Mouse (Mus musculus) bone marrow macrophage, adult 2 months (primary cell): ENCODE data around the gene Phf21a. TPM values are rescaled to one million over a fixed set of nuclear protein-coding genes. Genes with fewer than 3 reads are reported as not detected.

Source experiments
- H3K27ac ChIP-seq: 2 replicates; pipeline ENCODE4 v1.5.1; 2012; ENCODE audit warnings: low read depth, low read length; ENCODE audit not compliant: insufficient read depth
- H3K4me1 ChIP-seq: 2 replicates; pipeline ENCODE4 v1.6.1; 2012; ENCODE audit warnings: low read length; ENCODE audit not compliant: control insufficient read depth, insufficient read depth
- H3K4me3 ChIP-seq: 2 replicates; pipeline ENCODE4 v1.5.1; 2012; ENCODE audit warnings: mild to moderate bottlenecking, low read length, moderate library complexity; ENCODE audit not compliant: insufficient read depth
- CTCF ChIP-seq: IDR thresholded peaks from 2 replicates; pipeline ENCODE4 v1.5.1; 2012; ENCODE audit warnings: low read depth, mild to moderate bottlenecking, low read length, moderate library complexity
- POLR2A ChIP-seq: IDR thresholded peaks from 2 replicates; pipeline ENCODE4 v1.6.1; 2012; ENCODE audit warnings: mild to moderate bottlenecking, low read depth, low read length, borderline replicate concordance
- polyA plus RNA-seq: library from polyadenylated mRNA; stranded (reverse); fragments of >200 nt; gene quantifications from 2 replicates; pipeline ENCODE4 v1.2.4, GENCODE M21; 2012; ENCODE audit not compliant: missing spikeins, insufficient read depth, insufficient read length

Phf21a gene
- polyA plus RNA-seq, 1 experiment = 81.5 TPM

GRCm38 (mm10) chr2:92384101-92384500 is 291.2 kb downstream of the Phf21a start:
- H3K4me3 ChIP-seq = no peak overlapping the region
- H3K27ac ChIP-seq = no peak overlapping the region
- peaks cover 15% of the 10 kb centered on the region for H3K4me1 ChIP-seq
- TF ChIP-seq CTCF = no peak

GRCm38 (mm10) chr2:92385113-92386051 is 292.5 kb downstream of the Phf21a start:
- Histone ChIP-seq H3K27ac (no peak overlapping the region), H3K4me1 (peaks cover 3% of the 10 kb centered on the region; the same call in 1 of the 2 replicates), H3K4me3 (no peak overlapping the region)
- TF ChIP-seq CTCF (no peak), POLR2A (no peak)

- no peak for TF ChIP-seq POLR2A
- no peak for TF ChIP-seq CTCF
- no peak overlapping the region for H3K27ac ChIP-seq
- no peaks in the 10 kb centered on the region for H3K4me1 ChIP-seq
- no peak overlapping the region for H3K4me3 ChIP-seq
These were observed 294.1 kb downstream of the Phf21a start for GRCm38 (mm10) chr2:92386821-92387570.

- Histone ChIP-seq H3K27ac (no peak overlapping the region), H3K4me3 (no peak overlapping the region), H3K4me1 (no peaks in the 10 kb centered on the region)
- no peak for TF ChIP-seq POLR2A
- no peak for TF ChIP-seq CTCF
These were observed 294.7 kb downstream of the Phf21a start for GRCm38 (mm10) chr2:92387646-92388045.

GRCm38 (mm10) chr2:92388081-92388517 is 295.2 kb downstream of the Phf21a start:
- no peaks in the 10 kb centered on the region for H3K4me1 ChIP-seq
- no peak overlapping the region for H3K4me3 ChIP-seq
- H3K27ac ChIP-seq = no peak overlapping the region
- no peak for TF ChIP-seq CTCF
- TF ChIP-seq POLR2A = no peak

GRCm38 (mm10) chr2:92388891-92389641 is 296.1 kb downstream of the Phf21a start:
- TF ChIP-seq CTCF = no peak
- TF ChIP-seq POLR2A = no peak
- H3K27ac ChIP-seq = no peak overlapping the region
- H3K4me1 ChIP-seq = no peaks in the 10 kb centered on the region
- H3K4me3 ChIP-seq = peak overlapping the region; percentile 38; the same call in 1 of the 2 replicates

- Histone ChIP-seq H3K27ac (no peak overlapping the region), H3K4me3 (no peak overlapping the region), H3K4me1 (no peaks in the 10 kb centered on the region)
- TF ChIP-seq CTCF (no peak), POLR2A (no peak)
These were observed 296.7 kb downstream of the Phf21a start for GRCm38 (mm10) chr2:92389645-92390044.

- Histone ChIP-seq H3K27ac (no peak overlapping the region), H3K4me1 (no peaks in the 10 kb centered on the region), H3K4me3 (no peak overlapping the region)
- no peak for TF ChIP-seq POLR2A
- no peak for TF ChIP-seq CTCF
These were observed 297.5 kb downstream of the Phf21a start for GRCm38 (mm10) chr2:92390206-92390930.

- no peak overlapping the region for H3K4me3 ChIP-seq
- H3K27ac ChIP-seq = no peak overlapping the region
- TF ChIP-seq CTCF (no peak), POLR2A (no peak)
- H3K4me1 ChIP-seq = no peaks in the 10 kb centered on the region
These were observed 298.2 kb downstream of the Phf21a start for GRCm38 (mm10) chr2:92391116-92391515.
